Mouse (Mus musculus) 3134 (cell line): Measurements from ENCODE around the gene 1500011B03Rik.

Source experiments
- DNase-seq: peaks from one replicate; pipeline ENCODE4 v3.0.0-alpha.2; 2011; ENCODE audit warnings: low spot score; ENCODE audit not compliant: insufficient read length; ENCODE audit errors: extremely low read depth

The 1500011B03Rik gene

GRCm38 (mm10) chr5:114809826-114810225 is 13.4 kb downstream of the 1500011B03Rik start:
- no peak for DNase-seq

GRCm38 (mm10) chr5:114809181-114809756 is 14.0 kb downstream of the 1500011B03Rik start:
- no peak for DNase-seq

GRCm38 (mm10) chr5:114808385-114808784 is 14.9 kb downstream of the 1500011B03Rik start:
- no peak for DNase-seq

- no peak for DNase-seq
These were observed 15.4 kb downstream of the 1500011B03Rik start for GRCm38 (mm10) chr5:114807893-114808292.

- DNase-seq, result no peak
These were observed 15.8 kb downstream of the 1500011B03Rik start for GRCm38 (mm10) chr5:114807468-114807867.

- DNase-seq, result no peak
These were observed 16.2 kb downstream of the 1500011B03Rik start for GRCm38 (mm10) chr5:114807063-114807462.

- no peak for DNase-seq
These were observed 16.6 kb downstream of the 1500011B03Rik start for GRCm38 (mm10) chr5:114806636-114807035.

GRCm38 (mm10) chr5:114805436-114806350 is 17.6 kb downstream of the 1500011B03Rik start:
- no peak for DNase-seq

GRCm38 (mm10) chr5:114804958-114805357 is 18.3 kb downstream of the 1500011B03Rik start:
- DNase-seq, result no peak

- DNase-seq, result no peak
These were observed 18.9 kb downstream of the 1500011B03Rik start for GRCm38 (mm10) chr5:114804335-114804734.

GRCm38 (mm10) chr5:114803231-114803630 is 20.0 kb downstream of the 1500011B03Rik start:
- DNase-seq, result no peak

GRCm38 (mm10) chr5:114801841-114802240 is 21.4 kb downstream of the 1500011B03Rik start:
- no peak for DNase-seq

GRCm38 (mm10) chr5:114801049-114801448 is 22.2 kb downstream of the 1500011B03Rik start:
- peak; percentile 76 for DNase-seq

- no peak for DNase-seq
These were observed 23.4 kb downstream of the 1500011B03Rik start for GRCm38 (mm10) chr5:114799848-114800247.

- no peak for DNase-seq
These were observed 26.0 kb downstream of the 1500011B03Rik start for GRCm38 (mm10) chr5:114797253-114797652.

GRCm38 (mm10) chr5:114796299-114797012 is 26.8 kb downstream of the 1500011B03Rik start:
- no peak for DNase-seq

GRCm38 (mm10) chr5:114795653-114796052 is 27.6 kb downstream of the 1500011B03Rik start:
- DNase-seq, result no peak

- no peak for DNase-seq
These were observed 28.0 kb downstream of the 1500011B03Rik start for GRCm38 (mm10) chr5:114795231-114795630.

- no peak for DNase-seq
These were observed 28.7 kb downstream of the 1500011B03Rik start for GRCm38 (mm10) chr5:114794609-114795008.

GRCm38 (mm10) chr5:114793317-114793716 is 30.0 kb downstream of the 1500011B03Rik start:
- DNase-seq, result no peak

- no peak for DNase-seq
These were observed 38.1 kb downstream of the 1500011B03Rik start for GRCm38 (mm10) chr5:114785196-114785595.
